Mouse (Mus musculus): Measurements from ENCODE around the gene Trpm8.

The Trpm8 gene

DNA sequence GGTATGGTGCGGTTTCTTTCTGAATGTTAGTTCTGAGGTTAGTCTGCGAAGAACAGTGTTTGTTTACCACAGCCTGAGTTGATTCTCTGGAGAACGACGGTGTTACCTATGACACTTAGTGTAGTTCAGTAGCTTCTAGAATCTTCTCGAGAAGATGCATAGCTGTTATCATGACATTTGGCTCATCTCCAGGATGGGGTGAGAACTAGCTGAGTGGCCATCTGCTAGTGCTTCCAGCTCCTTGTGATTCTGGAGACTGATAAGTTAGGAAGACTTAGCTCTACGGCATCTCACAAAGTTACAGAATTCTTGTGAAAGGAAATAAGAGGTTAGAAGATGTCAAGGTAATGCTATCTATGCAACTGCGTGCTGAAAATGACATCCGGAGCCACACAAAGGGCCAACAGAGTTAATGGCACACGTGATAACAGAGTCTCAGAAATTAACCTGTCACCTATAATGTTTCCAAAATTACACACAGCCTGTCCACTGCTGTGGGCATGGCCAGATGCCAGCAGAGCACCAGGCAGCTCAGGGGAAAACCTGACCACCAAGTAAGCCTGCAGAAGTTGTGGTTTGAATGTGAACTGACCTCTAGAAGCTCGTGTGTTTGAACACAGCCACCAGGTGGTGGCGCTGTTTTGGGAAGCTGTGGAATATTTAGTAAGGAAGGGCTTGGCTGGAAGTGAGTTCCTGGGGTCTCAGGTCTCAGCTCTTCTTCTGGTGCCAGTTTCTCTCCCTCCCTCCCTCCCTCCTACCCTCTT lies 89.6 kb downstream of the Trpm8 start:
- DNase-seq = peak; percentile 19 to 32

DNA sequence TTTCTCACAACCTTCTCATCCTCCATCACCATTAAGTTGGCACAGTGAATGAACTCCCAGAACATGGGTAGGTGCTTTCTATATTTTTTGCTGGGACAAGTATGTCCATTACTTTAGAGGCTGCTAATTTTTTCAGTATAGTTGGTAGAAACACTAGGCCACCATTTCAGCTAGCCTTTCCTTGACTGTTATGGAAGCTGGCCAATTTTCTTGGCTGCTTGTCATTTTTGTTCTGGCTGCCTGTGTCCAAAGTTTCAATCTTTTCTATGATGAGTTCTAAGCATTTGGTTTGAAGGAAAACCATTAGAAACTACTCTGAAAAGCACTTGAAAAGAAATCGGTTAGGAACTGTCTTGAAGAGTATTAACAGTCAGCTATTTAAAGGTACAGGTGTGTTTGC lies 101.0 kb downstream of the Trpm8 start:
- no peak for DNase-seq

DNA sequence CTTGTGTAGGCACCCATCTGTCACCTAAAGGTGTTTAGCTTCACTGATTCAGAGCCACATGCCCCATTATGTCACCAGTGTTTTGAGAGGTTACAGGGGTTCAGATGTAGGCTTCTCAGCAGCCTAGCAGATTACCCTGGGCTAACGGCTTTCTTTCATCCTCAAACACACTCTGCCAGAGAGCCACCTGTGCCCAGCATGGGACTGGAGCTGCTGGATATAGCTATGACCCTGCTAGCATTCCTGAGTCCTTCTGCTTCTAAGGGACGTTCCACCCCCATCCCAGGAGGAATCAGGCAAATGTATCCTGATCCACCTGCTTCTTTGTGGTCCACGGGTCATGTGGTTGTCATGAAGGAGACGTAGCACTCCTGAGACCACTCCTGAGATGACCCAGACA lies 114.2 kb downstream of the Trpm8 start:
- DNase-seq = no peak

DNA sequence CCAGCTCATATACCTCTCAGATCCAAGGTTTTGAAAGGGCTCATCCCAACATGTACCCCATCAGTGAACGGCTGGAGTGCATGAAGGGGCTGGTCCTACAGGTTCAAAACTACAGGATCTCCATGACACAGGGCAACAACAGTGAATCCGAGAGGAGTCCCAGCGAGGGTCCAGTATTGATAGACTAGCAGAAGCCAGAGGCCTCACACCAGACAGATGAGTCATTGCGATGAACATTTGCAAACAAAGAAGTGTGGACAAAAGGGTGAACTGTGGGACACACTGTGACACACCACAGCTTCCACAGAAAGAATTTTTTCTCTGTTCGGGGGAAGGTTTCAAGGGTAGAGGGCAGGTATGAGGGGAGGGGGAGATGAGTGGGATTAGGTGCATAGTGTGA lies 115.9 kb downstream of the Trpm8 start:
- DNase-seq = no peak

DNA sequence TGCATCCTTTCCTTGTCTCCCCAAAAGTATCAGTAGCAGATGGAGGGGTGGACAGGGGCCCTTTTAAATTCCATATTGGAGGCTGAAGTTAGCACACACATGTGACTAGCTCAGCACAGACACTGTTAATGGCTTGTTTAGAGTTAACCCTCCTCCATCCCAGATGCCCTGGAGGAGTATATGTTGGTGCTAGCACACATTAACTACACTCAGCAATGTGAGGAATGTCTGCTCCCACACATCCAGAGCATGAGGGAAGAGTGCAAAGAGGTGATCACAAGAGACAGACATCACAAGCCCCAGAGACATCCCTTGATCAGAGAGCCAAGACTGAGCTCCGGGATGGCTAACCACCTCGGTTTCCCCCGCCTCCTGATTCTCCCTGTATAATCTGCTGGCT lies 125.9 kb downstream of the Trpm8 start:
- peak; percentile 41 to 63 for DNase-seq

DNA sequence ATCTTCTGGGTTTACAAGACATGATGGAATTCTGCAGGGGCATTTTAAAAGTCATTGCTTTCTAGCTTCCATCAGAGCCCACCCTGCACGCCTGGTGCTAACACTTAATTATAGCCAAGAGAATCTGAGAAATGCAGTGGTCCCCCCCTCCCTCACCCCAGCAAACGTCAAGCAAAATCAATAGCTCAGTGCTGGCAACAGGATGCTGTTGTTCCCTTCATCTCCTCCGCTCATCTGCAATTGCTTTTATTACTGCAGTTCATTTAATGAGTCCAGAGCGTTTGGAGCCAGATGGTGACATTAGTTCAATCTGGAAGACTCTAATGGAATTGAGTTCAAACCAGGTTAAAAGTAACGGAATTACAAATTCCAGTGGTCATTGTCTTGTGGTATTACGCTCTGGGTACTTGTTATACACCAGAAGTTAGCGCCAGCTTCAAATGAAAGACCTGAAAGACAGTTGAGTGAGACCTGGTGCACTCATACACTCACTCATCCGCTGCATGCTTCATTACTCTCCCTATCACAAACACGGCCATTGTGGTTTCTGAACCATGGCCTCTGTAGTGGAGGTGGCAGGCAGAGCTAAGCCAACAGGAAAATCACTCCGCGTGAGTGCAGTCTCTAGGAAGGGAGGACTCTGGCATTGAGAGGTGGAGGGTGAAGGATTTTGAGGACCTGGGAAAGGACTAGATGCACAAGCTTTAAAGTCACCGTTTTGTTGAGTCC lies 128.8 kb downstream of the Trpm8 start:
- DNase-seq = peak; percentile 22 to 37

DNA sequence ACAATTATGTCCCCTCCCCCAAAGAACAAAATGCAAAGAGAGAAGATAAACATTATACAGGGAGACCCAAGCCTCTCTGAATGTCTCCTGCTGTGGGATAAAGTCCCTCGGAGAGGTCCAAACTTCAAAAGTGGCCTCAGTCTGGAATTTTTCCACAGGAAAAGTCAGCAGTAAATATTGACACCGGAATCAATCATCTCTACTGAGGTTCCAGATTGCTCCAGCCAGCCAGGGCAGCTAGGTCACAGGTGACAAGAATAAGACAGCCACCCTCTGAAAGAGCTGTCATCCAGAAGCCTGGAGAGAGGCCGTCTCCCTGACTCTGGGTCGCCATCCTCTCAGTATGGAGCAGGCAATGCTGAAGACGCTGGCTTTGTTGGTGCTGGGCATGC lies 129.3 kb downstream of the Trpm8 start, which contains the start of gene Spp2:
Spp2 (plus strand) TSS at position 155 of the 392 bp plus-strand sequence.
- DNase-seq = peak; percentile 18 to 38

DNA sequence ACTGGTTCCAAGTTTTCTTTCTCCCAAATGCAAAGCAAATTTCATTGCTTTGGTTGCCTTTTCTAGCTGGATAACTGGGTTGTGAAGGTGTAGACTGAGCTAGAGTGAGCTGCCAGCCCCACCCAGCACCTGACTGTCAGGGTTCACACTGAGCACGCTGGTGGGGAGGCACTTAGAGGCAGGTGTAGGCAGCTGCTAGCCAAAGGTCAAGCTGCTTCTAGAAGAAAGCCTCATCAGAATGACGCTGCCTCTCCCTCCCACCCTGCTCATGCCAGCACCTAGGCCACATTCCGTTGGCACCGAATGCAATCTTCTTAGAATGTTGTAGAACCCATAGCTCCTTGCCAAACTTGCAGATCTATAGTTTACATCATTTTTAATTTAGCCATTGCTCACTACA lies 130.9 kb downstream of the Trpm8 start:
- DNase-seq = peak in 1 of 2 experiments; percentile 37

DNA sequence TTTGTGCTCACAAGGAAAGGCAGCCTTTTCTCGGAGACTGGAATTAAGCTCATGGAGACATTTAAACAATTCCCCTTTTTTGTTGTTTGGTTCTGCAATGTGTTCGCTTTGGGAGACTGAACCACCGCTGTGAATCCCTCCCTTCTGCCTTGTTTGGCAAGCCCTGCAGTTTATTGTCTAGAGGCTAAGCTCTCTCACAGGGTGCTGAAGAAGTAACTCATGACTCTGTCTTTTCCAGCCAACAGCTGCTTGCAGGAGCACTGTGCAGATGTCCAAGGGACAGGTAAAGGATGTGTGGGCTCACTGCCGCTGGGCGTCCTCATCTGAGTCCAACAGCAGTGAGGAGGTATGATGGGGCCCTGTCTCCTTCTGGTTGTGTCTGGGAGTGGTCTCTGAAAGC lies 134.6 kb downstream of the Trpm8 start:
- DNase-seq = no peak

DNA sequence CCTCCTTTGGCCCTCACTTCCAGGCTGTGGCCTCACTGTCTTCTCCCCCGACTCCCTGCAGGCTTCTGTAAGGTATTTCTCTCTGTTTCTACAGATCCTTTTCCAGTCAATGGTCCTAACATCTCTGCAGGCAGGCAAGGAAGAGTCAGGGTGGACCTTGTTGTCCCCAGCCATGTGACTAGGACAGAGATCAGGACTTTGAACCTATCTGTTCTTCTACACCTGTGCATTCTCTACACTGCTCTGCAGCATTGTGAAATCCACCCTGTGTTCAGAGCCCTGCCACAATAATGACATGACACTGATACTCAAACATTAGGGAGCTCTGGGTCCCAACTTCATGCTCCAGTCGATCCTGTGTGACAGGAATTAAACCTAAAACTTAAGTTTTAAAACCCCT lies 141.5 kb downstream of the Trpm8 start:
- no peak for DNase-seq

DNA sequence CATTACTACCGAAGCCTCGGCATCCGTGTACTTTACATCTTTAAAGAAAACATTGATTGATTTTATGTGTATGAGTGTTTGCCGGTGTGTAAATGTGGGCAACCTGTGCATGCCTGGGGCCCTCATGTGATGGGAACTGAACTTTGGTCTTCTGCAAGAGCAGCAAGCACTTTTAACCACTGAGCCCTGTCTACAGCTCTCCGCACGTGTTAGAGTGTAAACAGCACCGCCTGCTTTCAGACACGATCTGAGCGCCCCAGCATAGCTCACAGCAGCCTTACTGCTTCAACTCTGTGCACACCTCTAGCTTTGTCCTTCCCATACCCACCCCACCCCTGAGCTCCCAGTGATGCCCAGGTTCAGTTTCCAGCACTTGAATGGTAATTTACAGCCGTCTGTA lies 144.6 kb downstream of the Trpm8 start:
- DNase-seq = no peak

DNA sequence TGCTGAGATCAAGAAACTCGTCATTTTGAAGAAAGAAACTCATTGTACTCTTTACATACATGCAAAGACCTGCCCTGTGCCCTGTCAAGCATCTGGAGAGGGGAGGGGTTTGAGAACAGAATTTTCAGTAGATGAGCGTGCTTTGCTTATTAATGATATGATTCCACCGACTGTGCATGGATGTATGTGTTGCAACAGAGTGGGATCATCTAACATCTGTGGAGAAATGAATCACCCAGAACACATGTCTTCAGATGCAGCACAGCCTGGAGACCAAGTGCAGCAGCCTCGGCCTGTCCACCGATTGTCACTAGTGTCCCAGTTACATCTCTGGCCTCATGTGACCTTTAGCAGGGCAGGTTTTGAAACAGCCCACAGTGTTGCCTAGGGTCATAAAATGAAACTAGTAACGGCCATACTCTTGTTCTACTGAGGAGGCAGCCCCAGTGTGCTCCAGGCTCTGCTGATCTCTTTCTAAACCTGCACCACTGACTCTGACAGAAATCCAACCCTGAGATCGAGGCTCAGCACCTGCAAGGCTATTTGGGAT lies 145.5 kb downstream of the Trpm8 start:
- no peak for DNase-seq

DNA sequence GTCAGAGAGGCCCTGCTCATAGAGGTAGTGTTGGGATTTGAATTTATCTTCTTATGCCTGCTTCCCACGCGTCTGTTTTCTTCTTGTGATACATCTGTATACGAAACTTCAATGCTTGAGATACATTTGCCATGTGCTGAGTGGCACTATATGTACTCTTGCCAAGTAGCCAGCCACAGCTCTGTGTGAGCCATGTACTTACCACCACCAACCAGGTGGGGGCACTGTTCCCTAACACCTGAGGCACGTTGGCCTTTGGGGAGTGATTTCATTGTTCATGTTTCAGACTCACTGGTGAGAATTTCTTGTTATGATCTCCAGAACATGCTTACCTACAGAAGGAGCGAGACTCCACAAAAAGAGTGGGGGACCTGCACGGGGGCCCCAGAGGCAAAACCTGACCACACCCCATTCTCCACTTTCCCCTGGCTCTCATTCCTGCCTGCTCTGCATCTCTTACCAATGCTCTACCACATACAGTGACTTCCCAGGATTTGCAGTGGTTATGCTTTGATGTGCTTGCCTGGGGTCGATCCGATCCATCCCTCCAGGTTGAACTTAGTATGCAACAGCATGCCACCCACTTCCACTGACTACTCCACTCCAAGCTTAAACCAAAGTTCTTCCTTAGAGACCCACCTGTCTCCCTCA lies 147.3 kb downstream of the Trpm8 start:
- peak; percentile 87 for DNase-seq

DNA sequence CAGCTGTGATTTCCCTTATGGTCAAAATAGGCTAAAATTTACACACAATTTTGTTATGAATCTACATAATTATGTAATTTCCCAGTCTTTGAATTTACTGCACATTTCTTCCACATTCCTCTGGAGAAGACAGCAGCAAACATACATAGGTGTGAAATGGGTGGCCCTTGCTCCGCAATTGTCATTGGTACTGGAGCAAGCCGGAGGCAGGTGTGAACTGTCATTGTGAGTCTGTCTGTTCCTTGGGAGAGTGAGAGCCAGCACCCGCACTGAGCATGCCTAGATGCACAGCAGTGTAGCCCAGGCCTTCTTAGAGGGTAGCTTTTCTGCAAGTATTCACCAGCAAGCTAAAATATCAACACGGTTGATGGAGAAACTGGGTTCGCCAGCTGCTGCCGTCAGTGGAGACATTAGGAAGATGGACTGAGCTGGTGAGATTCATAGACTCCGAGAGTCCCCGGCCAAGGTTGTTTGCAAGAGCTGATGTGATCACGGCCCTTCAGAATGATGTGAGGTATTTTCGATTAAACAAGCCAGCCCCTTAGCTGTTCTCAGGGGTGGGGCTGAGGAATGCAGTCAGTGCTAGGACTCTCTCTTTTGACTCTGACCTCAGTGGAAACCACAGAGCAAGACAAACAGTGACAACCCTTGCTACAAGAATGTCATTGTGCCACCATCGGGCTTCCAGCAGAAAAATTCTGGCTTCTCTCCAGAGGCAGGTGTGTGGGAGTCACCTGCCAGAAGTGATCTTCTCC lies 150.7 kb downstream of the Trpm8 start:
- no peak for DNase-seq

DNA sequence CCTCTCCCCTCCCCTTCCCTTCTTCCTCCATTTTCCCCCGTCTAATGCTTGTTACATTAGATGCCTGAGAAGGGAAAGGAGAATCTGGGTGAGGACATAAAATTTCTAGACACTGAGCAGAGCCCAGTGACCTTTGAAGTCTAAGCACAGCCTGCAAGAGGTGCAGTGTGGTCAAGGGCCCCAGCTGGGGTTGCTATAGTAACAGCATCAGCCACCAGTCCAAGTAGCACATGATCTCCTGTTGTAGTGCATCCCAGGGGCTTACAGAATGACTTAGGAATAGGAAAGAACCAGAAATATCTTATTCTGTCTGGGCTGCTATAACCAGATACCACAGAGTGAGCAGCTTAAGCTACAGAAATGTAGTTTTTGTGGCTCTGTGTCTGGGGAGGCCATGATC lies 152.0 kb downstream of the Trpm8 start:
- DNase-seq = no peak

DNA sequence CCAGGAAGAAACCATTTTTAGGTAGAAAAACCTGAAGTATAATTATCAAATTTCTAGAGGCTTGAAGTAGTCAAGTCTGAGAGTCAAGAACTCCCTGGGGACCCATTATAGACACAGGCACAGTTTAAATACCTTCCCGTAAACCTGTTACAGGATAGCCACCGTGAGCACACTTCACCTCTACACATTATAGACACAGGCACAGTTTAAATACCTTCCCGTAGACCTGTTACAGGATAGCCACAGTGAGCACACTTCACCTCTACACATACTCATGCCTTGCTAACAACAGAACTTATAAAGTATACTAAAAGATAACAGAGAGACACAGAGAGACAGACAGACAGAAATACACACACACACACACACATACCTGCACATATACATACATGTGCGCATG lies 153.8 kb downstream of the Trpm8 start:
- no peak for DNase-seq

DNA sequence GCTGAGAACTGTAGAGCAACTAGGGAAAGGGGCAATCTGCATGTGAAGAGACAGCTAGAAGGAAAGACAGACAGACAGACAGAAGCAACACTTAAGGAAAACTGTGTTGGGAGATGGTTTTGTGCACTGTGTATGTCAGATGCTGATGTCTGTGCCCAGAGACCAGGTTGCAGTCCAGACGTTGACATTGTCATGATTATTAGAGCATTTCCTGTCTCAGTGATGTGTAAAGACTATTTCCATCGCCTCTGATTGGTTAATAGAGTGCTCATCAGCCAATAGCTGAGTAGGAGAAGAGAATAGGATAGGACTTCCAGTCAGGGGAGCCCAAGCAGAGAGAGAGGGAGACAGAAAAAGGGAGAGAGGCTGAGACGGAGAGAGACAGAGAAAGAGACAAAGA lies 155.1 kb downstream of the Trpm8 start:
- no peak for DNase-seq

DNA sequence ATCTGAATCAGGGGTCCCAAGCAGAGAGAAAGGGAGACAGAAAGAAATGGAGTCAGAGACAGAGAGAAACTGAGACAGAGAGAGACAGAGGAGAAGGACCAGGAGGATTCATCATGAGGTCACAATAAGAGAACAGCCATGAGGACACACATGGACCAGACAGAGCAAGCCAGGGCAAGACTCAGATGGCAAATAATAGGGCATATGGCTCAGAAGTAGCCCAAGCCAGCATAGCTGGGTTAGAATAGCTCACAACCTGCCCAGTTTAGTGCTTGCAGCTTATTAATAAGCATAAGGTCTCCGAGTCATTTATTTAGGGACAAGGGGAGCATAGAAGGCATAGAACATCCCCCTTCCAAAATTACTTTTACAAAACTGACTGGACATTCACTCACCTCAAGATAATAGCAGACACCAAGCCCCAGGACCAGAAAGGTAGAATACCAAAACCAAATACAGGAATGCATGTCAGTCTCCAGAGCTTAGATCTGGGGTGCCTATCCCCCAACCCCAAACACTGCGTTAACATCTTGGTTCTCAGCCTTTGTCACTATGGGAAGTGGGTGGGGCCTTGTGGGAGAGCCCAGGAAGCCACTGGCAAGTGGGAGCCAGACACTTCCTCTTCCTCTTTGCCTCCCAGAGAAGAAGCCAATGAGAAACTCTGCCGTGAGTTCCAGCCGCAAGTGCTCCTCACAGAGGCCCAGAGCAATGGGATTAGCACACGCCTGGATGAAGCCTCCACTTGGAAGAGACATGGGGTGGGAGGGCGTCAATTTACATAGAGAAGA lies 155.8 kb downstream of the Trpm8 start:
- DNase-seq = no peak

DNA sequence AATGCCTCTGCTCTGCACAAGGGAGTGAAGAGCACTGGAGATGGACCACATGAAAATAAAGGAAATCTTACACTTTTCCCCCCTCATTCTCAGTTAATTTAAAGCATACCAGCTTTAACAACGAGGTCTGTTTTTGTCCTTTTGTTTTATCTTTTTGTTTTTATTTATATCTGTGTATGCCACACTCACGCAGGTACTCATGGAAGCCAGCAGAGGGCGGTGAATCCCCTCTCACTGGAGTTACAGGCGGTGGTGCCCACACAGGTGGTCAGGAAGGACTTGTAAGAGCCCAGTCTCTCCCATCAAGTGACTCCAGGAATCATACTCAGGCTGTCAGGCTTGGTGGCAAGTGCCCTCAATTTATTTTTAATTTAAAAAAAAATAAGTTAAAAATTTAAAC lies 156.6 kb downstream of the Trpm8 start:
- no peak for DNase-seq

DNA sequence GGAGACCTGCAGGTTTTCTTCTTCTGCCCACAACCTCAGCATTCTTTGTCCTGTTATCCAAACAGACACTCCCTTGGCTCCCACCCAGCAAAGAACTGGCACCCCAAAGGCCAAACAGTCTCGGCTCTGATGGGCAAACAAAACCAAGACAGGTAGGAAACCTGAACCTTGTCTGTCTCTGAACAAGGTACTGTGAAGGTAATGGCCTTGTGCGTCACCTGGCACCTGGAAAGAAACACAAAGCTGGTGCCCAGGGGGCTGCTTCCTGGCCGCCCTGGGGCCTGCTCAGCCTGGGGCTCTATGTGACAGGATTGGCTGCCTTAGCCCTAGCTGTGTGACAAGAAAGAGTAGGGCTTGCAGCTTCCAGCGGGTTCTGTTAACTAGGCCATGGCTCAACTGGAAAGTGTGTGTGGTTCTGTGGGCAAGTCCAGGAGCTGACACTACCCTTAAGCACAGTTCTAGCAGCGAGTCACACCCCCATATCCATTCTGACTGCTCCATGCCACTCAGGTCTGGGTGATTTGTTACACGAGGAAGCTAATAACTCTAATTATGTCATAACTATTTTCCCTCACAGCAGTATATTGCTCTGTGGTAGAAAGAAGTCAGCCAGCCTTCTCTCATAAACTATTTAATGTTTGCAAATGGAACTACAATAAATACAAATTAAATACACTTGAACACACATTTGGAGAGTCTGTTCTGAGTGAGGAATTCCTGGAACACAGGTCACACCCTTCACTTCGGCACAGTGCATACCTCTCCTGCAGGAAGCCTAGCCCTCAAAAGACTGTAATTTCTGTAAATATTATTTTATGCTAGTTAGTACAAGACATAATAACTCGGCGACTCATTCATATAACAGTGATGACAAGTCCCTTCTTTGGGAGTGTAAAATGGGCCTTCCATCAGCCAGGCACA lies 160.0 kb downstream of the Trpm8 start:
- no peak for DNase-seq

Data from kidney, postnatal 4 days (tissue).